Mouse (Mus musculus) MEL (cell line): ENCODE measurements around the gene Stk40. TPM values are rescaled to one million over a fixed set of nuclear protein-coding genes. Genes with fewer than 3 reads are reported as not detected.

ENCODE experiments used
- DNase-seq: peaks from one replicate; pipeline ENCODE4 v3.0.0; 2011; ENCODE audit warnings: low read depth, low spot score
- H3K27ac ChIP-seq: 2 replicates; pipeline ENCODE4 v1.5.1; 2012; ENCODE audit warnings: low read depth, mild to moderate bottlenecking, control low read depth, low read length, moderate library complexity; ENCODE audit not compliant: control insufficient read depth
- H3K27me3 ChIP-seq, 2 experiments: fragments of 150-350 bp in 1 of 2; sonication (generic) in 1 of 2; 2 replicates each; pipeline ENCODE4 v1.6.1; 2012; ENCODE audit warnings: low read length in 2 of 2, mild to moderate bottlenecking in 2 of 2, improper control_type of control experiment in 1 of 2, moderate library complexity in 1 of 2; ENCODE audit not compliant: insufficient read depth in 2 of 2, control insufficient read depth in 1 of 2
- H3K36me3 ChIP-seq, 2 experiments: 2 replicates each; pipeline ENCODE4 v1.6.1; 2012 to 2014; ENCODE audit warnings: low read length in 2 of 2, improper control_type of control experiment in 1 of 2, inconsistent platforms in 1 of 2, mild to moderate bottlenecking in 1 of 2; ENCODE audit not compliant: insufficient read depth in 2 of 2, control insufficient read depth in 1 of 2
- H3K4me1 ChIP-seq, 2 experiments: fragments of 150-350 bp in 1 of 2; sonication (generic) in 1 of 2; 2 replicates each; pipeline ENCODE4 v1.6.1; 2012; ENCODE audit warnings: low read length in 2 of 2, improper control_type of control experiment in 1 of 2, mild to moderate bottlenecking in 1 of 2; ENCODE audit not compliant: insufficient read depth in 2 of 2, control insufficient read depth in 1 of 2
- H3K4me3 ChIP-seq, 2 experiments: fragments of 150-350 bp in 1 of 2; sonication (generic) in 1 of 2; 2 replicates each; pipeline ENCODE4 v1.5.1; 2012; ENCODE audit warnings: low read depth in 2 of 2, low read length in 2 of 2, mild to moderate bottlenecking in 2 of 2, moderate library complexity in 2 of 2, control low read depth in 1 of 2, improper control_type of control experiment in 1 of 2; ENCODE audit not compliant: control insufficient read depth in 1 of 2, insufficient read depth in 1 of 2
- H3K79me2 ChIP-seq: 2 replicates; pipeline ENCODE4 v1.6.1; 2012; ENCODE audit warnings: mild to moderate bottlenecking, low read length, moderate library complexity; ENCODE audit not compliant: control insufficient read depth, poor library complexity, insufficient read depth
- H3K9ac ChIP-seq: 2 replicates; pipeline ENCODE4 v1.6.1; 2012; ENCODE audit warnings: low read depth, mild to moderate bottlenecking, control low read depth, low read length, moderate library complexity; ENCODE audit not compliant: control insufficient read depth, poor library complexity, severe bottlenecking
- H3K9me3 ChIP-seq: fragments of 150-350 bp; sonication (generic); replicated peaks from 2 replicates; pipeline ENCODE4 v1.6.1; 2012; ENCODE audit warnings: mild to moderate bottlenecking, low read length, improper control_type of control experiment, moderate library complexity; ENCODE audit not compliant: insufficient read depth
- CHD1 ChIP-seq: IDR thresholded peaks from 2 replicates; pipeline ENCODE4 v1.6.1; 2012; ENCODE audit warnings: low read depth, mild to moderate bottlenecking, inconsistent platforms, low read length, improper control_type of control experiment
- EP300 ChIP-seq, 2 experiments: IDR thresholded peaks; 2 replicates each; pipeline ENCODE4 v1.6.1; 2011; ENCODE audit warnings: improper control_type of control experiment in 2 of 2, low read length in 2 of 2, low read depth in 1 of 2, mild to moderate bottlenecking in 1 of 2
- GABPA ChIP-seq: IDR thresholded peaks from 2 replicates; pipeline ENCODE4 v1.6.1; 2012; ENCODE audit warnings: low read depth, mild to moderate bottlenecking, inconsistent platforms, low read length, improper control_type of control experiment, moderate library complexity
- GATA1 ChIP-seq: IDR thresholded peaks from 2 replicates; pipeline ENCODE4 v1.6.1; 2011; ENCODE audit warnings: low read depth, low read length, improper control_type of control experiment
- HCFC1 ChIP-seq: IDR thresholded peaks from 2 replicates; pipeline ENCODE4 v1.6.1; 2012; ENCODE audit warnings: low read depth, mild to moderate bottlenecking, inconsistent platforms, low read length, improper control_type of control experiment, moderate library complexity
- KAT2A ChIP-seq: conservative IDR thresholded peaks from 2 replicates; pipeline ENCODE4 v1.6.1; 2012; ENCODE audit warnings: low read depth, low read length, improper control_type of control experiment, inconsistent platforms
- MYB ChIP-seq: IDR thresholded peaks from 2 replicates; pipeline ENCODE4 v1.6.1; 2011; ENCODE audit warnings: mild to moderate bottlenecking, low read depth, low read length, improper control_type of control experiment
- NELFE ChIP-seq: IDR thresholded peaks from 2 replicates; pipeline ENCODE4 v1.6.1; 2011; ENCODE audit warnings: low read depth, low read length, improper control_type of control experiment
- NRF1 ChIP-seq: IDR thresholded peaks from 2 replicates; pipeline ENCODE4 v1.6.1; 2014; ENCODE audit warnings: low read depth, mild to moderate bottlenecking, inconsistent platforms, low read length, improper control_type of control experiment, moderate library complexity; ENCODE audit not compliant: poor library complexity, insufficient read depth, severe bottlenecking
- POLR2A ChIP-seq, 2 experiments: IDR thresholded peaks; 2 replicates each; pipeline ENCODE4 v1.6.1; 2011 to 2012; ENCODE audit warnings: low read length in 2 of 2, mild to moderate bottlenecking in 2 of 2, control low read depth in 1 of 2, improper control_type of control experiment in 1 of 2, low read depth in 1 of 2, moderate library complexity in 1 of 2; ENCODE audit not compliant: control insufficient read depth in 1 of 2, insufficient read depth in 1 of 2, poor library complexity in 1 of 2
- POLR2AphosphoS2 ChIP-seq: IDR thresholded peaks from 2 replicates; pipeline ENCODE4 v1.6.1; 2011; ENCODE audit warnings: low read length, improper control_type of control experiment
- TAL1 ChIP-seq: IDR thresholded peaks from 2 replicates; pipeline ENCODE4 v1.6.1; 2012; ENCODE audit warnings: mild to moderate bottlenecking, inconsistent platforms, low read length, moderate library complexity, mixed read lengths
- TBP ChIP-seq: IDR thresholded peaks from 2 replicates; pipeline ENCODE4 v1.8.0; 2011; ENCODE audit warnings: low read depth, low read length, improper control_type of control experiment
- TCF12 ChIP-seq: IDR thresholded peaks from 2 replicates; pipeline ENCODE4 v1.6.1; 2014; ENCODE audit warnings: low read depth, mild to moderate bottlenecking, inconsistent platforms, low read length, improper control_type of control experiment, moderate library complexity
- UBTF ChIP-seq: IDR thresholded peaks from 2 replicates; pipeline ENCODE4 v1.6.1; 2012; ENCODE audit warnings: low read depth, mild to moderate bottlenecking, inconsistent platforms, low read length, improper control_type of control experiment, moderate library complexity, borderline replicate concordance; ENCODE audit not compliant: insufficient read depth
- USF1 ChIP-seq: IDR thresholded peaks from 2 replicates; pipeline ENCODE4 v1.6.1; 2014; ENCODE audit warnings: low read depth, mild to moderate bottlenecking, inconsistent platforms, low read length, improper control_type of control experiment, moderate library complexity
- ZKSCAN1 ChIP-seq: IDR thresholded peaks from 2 replicates; pipeline ENCODE4 v1.6.1; 2012; ENCODE audit warnings: low read depth, mild to moderate bottlenecking, inconsistent platforms, low read length, improper control_type of control experiment, moderate library complexity
- polyA plus RNA-seq, 2 experiments: library from polyadenylated mRNA; stranded (reverse) in 1 of 2; unstranded in 1 of 2; fragments of >175 nt in 1 of 2; fragments of >200 nt in 1 of 2; gene quantifications; 2 replicates each; pipeline versions ENCODE4 v1.2.1 to v1.2.4; 2012; ENCODE audit warnings: low replicate concordance in 2 of 2, low read depth in 1 of 2; ENCODE audit not compliant: insufficient read length in 2 of 2, insufficient read depth in 1 of 2, missing spikeins in 1 of 2
- total RNA-seq: library from RNA; depleted of rRNA; stranded (reverse); fragments of 300-350 nt; gene quantifications from 2 replicates; pipeline ENCODE4 v1.2.3, GENCODE M21; 2012

Gene Stk40
- total and polyA plus RNA-seq, 3 experiments, result 16.8 to 270 (median 79.4) TPM

GRCm38 (mm10) chr4:126110374-126111152, 6.8 kb downstream of the Stk40 start (continued):
- TF ChIP-seq USF1 (peak; percentile 87), CHD1 (no peak), TAL1 (no peak), ZKSCAN1 (no peak), POLR2AphosphoS2 (no peak), GABPA (no peak), POLR2A (IDR thresholded peaks at IDR 0.05; ENCODE audit: control insufficient read depth in 1 of 2, insufficient read depth in 1 of 2, low read depth in 1 of 2, low read length in 2 of 2, poor library complexity in 1 of 2) (peak; percentile 48 to 79; a peak in 3 of 4 replicates), UBTF (no peak), KAT2A (no peak), TBP (peak; percentile 86), MYB (no peak), EP300 (IDR thresholded peaks at IDR 0.05; ENCODE audit: low read depth in 1 of 2, low read length in 2 of 2) (peak; percentile 68 to 72; a peak in 3 of 4 replicates), GATA1 (peak; percentile 1; the same call in 1 of the 2 replicates), TCF12 (peak; percentile 34; the same call in 1 of the 2 replicates)

GRCm38 (mm10) chr4:126111153-126111549, 7.4 kb downstream of the Stk40 start:
- Histone ChIP-seq H3K27ac (peak overlapping the region; percentile 77), H3K9ac (peak overlapping the region; percentile 52), H3K79me2 (peaks cover 51% of the 10 kb centered on the region), H3K36me3 (peaks cover 1 to 31% of the 10 kb centered on the region in 2 experiments; a peak in 2 of 4 replicates), H3K4me1 (peaks cover 9 to 37% of the 10 kb centered on the region in 2 experiments), H3K9me3 (no peaks in the 10 kb centered on the region), H3K4me3 (peak overlapping the region; percentile 19 to 35; a peak in 3 of 4 replicates), H3K27me3 (no peaks in the 10 kb centered on the region)
- no peak for DNase-seq
- TF ChIP-seq HCFC1 (no peak), TBP (no peak), NELFE (no peak), TAL1 (no peak), POLR2A (IDR thresholded peaks at IDR 0.05; ENCODE audit: control insufficient read depth in 1 of 2, insufficient read depth in 1 of 2, low read depth in 1 of 2, low read length in 2 of 2, poor library complexity in 1 of 2) (no peak), GATA1 (no peak), CHD1 (0 out of 2 replicates have a peak, but pooled peaks have one; percentile 3), NRF1 (no peak)
